Mouse (Mus musculus): Measurements from ENCODE around the gene Ubald2.
"Not testable (repeated sequence)": the region's sequence is repeated elsewhere in the genome, so short reads cannot be mapped to it uniquely, and the experiment has no call there.

Ubald2 gene

DNA sequence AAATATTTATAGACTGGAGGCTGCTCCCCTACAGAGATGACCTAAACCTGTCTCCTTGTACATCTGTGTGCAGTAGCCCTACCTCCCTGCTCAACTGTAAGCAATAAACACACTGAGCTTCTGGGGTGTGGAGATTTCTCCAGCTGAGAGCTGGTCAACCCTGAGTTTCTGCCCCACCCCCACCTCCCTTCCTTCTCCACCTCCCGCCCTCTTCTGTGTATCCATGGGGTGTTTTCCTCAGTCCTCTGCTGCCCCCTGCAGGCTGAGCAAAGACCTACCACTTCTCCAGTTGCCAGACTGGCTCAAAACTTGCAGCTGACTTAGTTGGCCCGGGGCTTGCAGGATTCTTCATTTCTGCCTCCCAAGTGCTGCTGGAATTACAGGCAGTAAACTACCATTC is 29.9 kb downstream of the Ubald2 start:
- DNase-seq (ENCODE audit: low read depth) = peak; percentile 95

DNA sequence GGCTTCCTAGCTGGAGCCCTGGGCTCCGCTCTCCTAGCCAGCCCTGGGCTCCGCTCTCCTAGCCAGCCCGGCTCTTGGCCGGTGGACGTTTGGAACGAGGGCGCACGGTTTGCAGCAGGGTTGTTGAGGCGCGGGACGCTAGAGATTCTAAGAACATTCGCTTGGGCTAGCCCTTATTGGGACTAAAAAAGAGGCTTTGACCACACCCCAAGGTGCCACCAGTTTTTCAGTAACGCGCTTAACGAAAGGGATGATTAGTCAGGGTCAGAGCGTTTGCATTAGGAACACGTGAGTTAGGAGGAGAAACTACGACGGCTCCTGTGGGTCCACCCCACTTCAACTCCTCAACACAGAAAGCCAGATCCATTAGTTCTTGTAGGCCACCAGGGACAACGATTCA is 32.2 kb downstream of the Ubald2 start, which contains the start of gene Qrich2:
Gene Qrich2, minus strand, starts transcription at position 101 of the 400 bp plus-strand sequence.
- no peak for DNase-seq (ENCODE audit: low read depth)

DNA sequence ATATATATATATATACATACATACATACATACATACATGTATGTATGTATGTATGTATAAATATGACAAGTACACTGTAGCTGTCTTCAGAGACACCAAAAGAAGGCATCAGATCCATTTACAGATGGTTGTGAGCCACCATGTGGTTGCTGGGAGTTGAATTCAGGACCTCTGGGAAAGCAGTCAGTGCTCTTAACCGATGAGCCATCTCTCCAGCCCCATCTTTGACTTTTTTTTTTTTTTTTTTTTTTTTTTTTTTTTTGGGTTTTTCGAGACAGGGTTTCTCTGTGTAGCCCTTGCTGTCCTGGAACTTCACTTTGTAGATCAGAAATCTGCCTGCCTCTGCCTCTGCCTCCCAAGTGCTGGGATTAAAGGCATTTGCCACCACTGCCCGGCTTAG is 34.4 kb downstream of the Ubald2 start:
- DNase-seq (ENCODE audit: low read depth) = not testable (repeated sequence)

DNA sequence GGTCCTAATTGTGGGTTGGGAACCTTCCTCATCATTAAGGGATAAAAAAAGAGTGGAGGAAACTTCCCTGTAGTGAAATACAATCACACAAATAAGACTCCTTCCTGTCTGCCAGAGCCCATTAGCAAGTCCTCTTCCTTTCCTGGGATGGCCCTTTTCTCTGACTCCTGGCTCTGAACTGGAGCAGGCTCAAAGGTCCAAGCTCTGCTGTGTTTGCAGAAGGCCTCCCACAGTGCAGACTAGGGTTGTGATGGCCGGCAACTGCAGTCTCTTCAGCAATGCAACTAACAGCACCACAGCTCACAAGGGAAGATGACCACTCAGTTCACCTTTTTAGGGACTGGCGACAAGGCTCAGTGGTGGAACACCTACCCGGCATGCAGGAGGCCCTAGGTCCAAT is 36.4 kb downstream of the Ubald2 start:
- no peak for DNase-seq (ENCODE audit: low read depth)

DNA sequence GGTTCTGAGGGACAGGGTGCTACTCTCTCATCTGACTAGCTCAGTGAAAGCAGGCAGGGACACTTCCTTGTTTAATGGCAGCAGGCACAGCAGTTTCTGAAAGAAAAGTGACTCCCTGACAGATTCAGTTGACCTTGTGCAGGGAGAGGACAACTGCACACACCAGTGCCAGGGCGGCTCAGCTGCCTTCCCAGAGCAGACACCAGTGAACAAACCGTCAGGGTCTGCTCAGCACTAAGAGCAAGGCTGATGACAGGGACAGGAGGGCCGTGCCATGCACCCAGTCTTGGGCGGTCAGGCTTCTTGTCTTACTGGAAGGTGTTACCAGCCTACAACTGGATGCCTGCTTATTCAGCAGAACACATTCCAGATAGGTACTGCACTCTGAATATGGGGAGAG is 37.0 kb downstream of the Ubald2 start:
- DNase-seq (ENCODE audit: low read depth) = no peak

DNA sequence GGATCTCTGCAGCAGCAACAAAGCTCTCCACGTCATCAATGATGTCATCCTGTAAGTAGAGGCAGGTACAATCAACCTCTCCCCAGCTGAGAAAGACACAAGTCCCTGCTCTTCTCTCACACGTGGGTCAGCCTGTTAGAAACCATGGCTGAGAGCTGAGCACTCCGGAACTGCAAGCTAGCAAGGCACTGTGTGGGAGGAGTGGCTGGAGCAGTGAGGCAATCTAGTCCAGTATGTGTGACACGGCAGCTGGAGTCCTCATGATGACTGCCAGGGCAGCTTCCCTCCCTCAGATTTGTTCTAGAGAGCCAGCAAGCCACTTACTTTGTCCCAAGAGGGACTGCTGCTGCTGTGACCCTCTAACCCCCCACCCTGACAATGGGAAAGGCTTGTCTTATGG is 38.4 kb downstream of the Ubald2 start:
- DNase-seq (ENCODE audit: low read depth) = no peak

DNA sequence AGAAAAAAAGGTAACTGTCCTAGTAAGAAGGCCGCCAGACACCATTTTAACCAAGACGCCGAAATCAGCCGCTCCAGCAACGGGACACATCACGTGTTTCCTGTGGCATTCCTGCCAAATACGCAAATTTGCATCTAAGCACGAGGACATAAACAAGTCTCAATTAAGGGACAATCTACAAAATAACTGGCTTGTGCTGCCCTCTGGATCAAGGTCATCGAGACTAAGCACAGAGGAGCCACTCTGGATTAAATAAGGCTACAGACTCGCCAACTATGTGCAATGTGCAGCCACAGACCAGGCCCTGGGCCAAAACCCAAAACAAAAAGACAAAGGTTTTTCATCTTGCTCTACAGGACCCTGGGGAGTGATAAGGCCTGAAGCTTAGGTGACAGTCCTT is 42.1 kb downstream of the Ubald2 start:
- DNase-seq (ENCODE audit: low read depth) = no peak

DNA sequence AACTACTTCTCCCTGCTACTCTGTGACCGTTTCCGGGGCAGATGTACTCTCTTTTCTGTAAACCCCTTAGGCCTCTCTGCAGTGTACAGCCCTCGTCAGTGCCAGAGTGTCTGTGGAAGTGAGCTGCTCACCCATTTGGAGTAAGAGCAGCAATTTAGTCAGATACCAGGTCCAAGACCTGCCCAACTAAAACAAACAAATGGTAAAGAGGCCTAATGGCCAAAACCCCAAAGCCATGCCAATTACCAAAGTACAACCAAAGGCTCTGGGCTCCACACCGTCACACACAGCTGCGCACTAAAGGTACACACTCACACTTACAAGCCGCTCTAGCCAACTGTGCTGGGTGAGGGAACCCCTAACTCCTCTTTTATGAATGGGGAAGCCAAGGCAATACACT is 42.8 kb downstream of the Ubald2 start:
- DNase-seq (ENCODE audit: low read depth) = no peak

DNA sequence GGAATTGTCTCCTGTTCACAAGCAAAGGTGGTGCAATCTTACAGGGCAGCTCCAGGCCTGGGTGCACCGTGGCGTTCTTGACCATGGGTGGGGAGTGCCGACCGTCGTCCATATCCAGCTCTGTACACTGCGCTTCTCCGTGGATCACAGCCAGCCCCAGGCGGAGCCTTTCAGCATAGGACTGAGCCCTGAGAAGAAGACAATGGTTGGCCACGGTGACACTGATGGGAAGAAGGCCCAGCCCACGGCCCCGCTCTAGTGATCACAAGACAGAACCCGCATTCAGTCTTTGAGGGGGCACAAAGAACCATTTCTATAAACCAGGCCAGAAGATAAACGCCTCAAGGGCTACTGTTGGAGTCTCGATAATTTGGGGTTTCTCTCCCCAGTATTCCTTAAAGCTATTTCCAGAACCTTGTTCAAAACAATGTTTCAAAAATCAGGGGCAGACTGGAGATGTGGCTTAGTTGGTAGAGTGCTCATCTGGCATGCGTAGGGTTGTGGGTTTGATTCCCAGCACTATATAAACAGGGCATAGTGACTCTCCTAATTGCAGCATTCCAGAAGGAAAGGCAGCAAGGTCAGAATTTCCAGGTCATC is 43.4 kb downstream of the Ubald2 start:
- no peak for DNase-seq (ENCODE audit: low read depth)

DNA sequence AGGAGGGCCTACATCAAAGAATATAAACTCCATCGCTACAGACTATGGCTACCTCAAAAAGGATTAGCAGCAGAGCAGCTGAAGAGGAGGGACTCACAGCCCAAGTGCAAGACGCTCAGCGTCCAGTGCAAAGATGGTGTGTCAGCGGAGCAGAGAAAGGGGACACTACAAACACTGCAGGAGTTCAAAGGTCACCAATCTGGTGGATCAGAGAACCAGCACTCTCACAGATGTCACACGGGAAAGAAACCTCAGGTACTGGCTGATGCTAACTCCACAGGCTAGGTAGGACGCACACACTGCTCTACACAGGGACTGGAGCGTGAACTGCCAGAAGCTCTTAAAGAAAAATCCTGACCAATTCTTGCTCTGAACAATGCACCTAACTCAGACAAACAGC is 45.1 kb downstream of the Ubald2 start:
- no peak for DNase-seq (ENCODE audit: low read depth)

DNA sequence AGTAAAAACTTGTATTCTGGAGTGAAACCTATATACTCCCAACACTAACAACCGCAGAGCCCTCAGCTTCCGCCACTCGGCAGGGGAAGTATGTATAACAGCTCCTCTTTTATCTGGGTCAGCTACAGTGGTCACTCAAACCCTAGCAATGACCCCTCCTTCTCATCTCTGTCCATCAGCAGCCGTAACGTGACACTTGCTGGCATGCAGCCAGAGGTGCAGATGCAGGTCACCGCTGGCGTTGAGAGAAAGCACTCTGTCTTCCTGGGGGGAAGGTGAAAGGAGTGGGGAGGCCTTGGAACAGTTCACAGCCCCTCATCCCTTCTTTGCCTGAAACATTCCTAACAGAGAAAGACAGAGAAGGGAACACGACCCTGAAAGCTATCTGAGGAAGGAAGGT is 45.9 kb downstream of the Ubald2 start:
- DNase-seq (ENCODE audit: low read depth) = no peak

DNA sequence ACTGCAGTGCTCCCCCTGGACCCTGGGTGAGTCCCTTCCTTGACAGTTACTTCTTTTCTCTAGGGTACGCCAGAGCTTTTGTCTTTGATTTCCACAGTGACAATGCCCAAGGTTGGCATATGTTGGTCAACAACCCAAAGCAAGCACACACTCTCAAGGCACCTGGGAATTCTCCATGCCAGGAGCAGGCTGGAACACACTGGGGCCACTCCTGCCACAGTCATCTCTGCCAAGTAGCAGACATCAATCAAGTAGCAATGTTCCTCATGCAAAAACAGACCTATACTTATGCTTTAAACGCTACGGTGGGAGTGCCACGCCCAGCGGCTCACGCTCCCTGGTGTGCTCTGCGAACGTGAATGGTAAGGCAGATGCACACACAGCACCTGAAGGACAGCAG is 47.1 kb downstream of the Ubald2 start:
- DNase-seq (ENCODE audit: low read depth) = no peak

DNA sequence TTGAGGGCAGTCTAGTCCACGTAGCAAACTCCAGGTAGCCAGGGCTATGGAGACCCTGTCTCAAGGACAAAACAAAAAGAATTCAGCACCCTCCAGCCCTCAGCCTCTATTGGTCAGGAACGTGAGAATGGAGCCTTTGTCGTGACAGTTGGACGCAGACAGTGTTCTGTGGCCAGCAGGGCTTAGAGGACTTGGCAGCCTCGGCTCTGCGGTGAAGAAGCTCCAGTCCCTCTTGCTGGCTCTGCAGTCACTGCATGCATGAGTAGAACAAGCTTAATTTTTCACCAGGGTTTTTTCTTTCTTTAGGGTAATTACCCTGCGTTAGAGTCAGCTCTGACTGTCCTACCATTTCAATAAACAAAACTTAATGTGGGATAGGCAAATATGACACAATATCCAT is 47.9 kb downstream of the Ubald2 start:
- DNase-seq (ENCODE audit: low read depth) = no peak

DNA sequence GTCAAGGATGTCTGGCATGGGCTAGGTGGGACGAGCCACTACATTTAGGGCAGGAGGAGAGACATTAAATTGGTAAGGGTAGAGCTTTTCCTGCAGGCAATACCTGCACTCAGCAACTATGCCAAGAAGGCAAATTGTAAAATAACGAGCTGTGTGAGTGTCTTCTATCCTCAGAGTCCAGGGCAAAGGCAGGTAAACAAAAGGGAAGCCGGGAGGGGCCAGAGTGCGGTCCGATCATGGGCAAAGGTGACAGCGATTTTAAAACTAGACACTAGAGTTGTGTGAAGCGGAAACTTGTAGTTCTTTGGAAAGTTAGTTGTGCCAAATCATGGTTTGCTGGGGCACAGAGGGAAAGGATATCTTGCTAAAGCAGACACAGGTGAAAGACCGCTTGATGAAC is 50.4 kb downstream of the Ubald2 start:
- DNase-seq (ENCODE audit: low read depth) = no peak

DNA sequence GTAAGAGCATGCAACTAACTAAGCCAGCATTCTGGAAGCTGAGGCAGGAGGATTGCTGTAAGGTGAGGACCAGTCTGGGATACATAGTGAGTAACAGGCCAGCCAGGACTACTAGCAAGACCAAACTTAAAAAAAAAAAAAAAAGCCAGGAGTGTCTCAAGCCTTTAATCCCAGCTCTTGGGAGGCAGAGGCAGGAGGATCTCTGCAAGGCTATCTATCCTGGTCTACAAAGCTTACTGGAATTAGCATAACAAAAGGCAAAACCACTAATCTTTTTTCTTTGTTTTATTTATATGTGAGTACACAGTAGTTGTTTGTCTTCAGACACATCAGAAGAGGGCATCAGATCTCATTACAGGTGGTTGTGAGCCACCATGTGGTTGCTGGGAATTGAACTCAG is 54.3 kb downstream of the Ubald2 start:
- DNase-seq (ENCODE audit: low read depth) = no peak
